Mouse (Mus musculus) CH12.LX (cell line): ENCODE measurements around the gene B4galt1. TPM values are rescaled to one million over a fixed set of nuclear protein-coding genes. Genes with fewer than 3 reads are reported as not detected.

Experiments used
- DNase-seq: peaks from one replicate; pipeline ENCODE4 v3.0.0-alpha.2; 2013; ENCODE audit errors: extremely low read depth
- H3K27ac ChIP-seq: 2 replicates; pipeline ENCODE4 v1.5.1; 2012; ENCODE audit warnings: low read depth, mild to moderate bottlenecking, control low read depth, moderate library complexity; ENCODE audit not compliant: insufficient read depth
- H3K27me3 ChIP-seq: replicated peaks from 2 replicates; pipeline ENCODE3; 2012; ENCODE audit warnings: inconsistent platforms
- H3K36me3 ChIP-seq, 2 experiments: replicated peaks in 1 of 2; 2 replicates each; pipeline versions ENCODE3 to v1.6.1; 2012; ENCODE audit warnings: inconsistent platforms in 1 of 2, low read length in 1 of 2, mild to moderate bottlenecking in 1 of 2, mixed read lengths in 1 of 2, moderate library complexity in 1 of 2; ENCODE audit not compliant: control insufficient read depth in 1 of 2, insufficient read depth in 1 of 2
- H3K4me1 ChIP-seq, 2 experiments: 2 replicates each; pipeline ENCODE4 v1.6.1; 2012; ENCODE audit warnings: inconsistent platforms in 1 of 2, moderate library complexity in 1 of 2; ENCODE audit not compliant: insufficient read depth in 2 of 2, control insufficient read depth in 1 of 2
- H3K4me2 ChIP-seq: 2 replicates; pipeline ENCODE4 v1.6.1; 2012; ENCODE audit warnings: low read depth, mild to moderate bottlenecking, control low read depth; ENCODE audit not compliant: poor library complexity, insufficient read depth, severe bottlenecking
- H3K4me3 ChIP-seq, 3 experiments: fragments of 150-350 bp in 1 of 3; sonication (generic) in 1 of 3; replicated peaks in 1 of 3; 2 replicates each; pipeline versions ENCODE3 to v1.5.1; 2011 to 2012; ENCODE audit warnings: low read depth in 2 of 3, low read length in 2 of 3, mild to moderate bottlenecking in 2 of 3, moderate library complexity in 2 of 3, control low read depth in 1 of 3, improper control_type of control experiment in 1 of 3, inconsistent platforms in 1 of 3, mixed read lengths in 1 of 3; ENCODE audit not compliant: poor library complexity in 1 of 3
- H3K79me2 ChIP-seq: replicated peaks from 2 replicates; pipeline ENCODE4 v1.6.1; 2012; ENCODE audit warnings: mild to moderate bottlenecking, moderate library complexity; ENCODE audit not compliant: control insufficient read depth, poor library complexity, insufficient read depth, severe bottlenecking; ENCODE audit errors: extremely low read depth
- H3K9ac ChIP-seq: 2 replicates; pipeline ENCODE4 v1.6.1; 2012; ENCODE audit warnings: low read depth, mild to moderate bottlenecking, control low read depth, moderate library complexity; ENCODE audit not compliant: insufficient read depth
- H3K9me3 ChIP-seq: replicated peaks from 2 replicates; pipeline ENCODE3; 2012; ENCODE audit warnings: low read length, inconsistent platforms, mixed read lengths
- BHLHE40 ChIP-seq: IDR thresholded peaks from 2 replicates; pipeline ENCODE4 v1.6.1; 2011; ENCODE audit warnings: mild to moderate bottlenecking, low read depth, low read length, improper control_type of control experiment
- CHD1 ChIP-seq: IDR thresholded peaks from 2 replicates; pipeline ENCODE4 v1.6.1; 2012; ENCODE audit warnings: low read depth, low read length, improper control_type of control experiment, inconsistent platforms
- CHD2 ChIP-seq: IDR thresholded peaks from 2 replicates; pipeline ENCODE4 v1.6.1; 2011; ENCODE audit warnings: low read length, improper control_type of control experiment
- CTCF ChIP-seq, 2 experiments: IDR thresholded peaks in 1 of 2; conservative IDR thresholded peaks in 1 of 2; 2 replicates each; pipeline ENCODE4 v1.5.1; 2011 to 2012; ENCODE audit warnings: low read depth in 2 of 2, low read length in 2 of 2, improper control_type of control experiment in 1 of 2, inconsistent platforms in 1 of 2, mild to moderate bottlenecking in 1 of 2, moderate library complexity in 1 of 2
- E2F4 ChIP-seq: IDR thresholded peaks from 2 replicates; pipeline ENCODE4 v1.6.1; 2011; ENCODE audit warnings: low read depth, low read length, improper control_type of control experiment; ENCODE audit not compliant: insufficient replicate concordance
- EP300 ChIP-seq: IDR thresholded peaks from 2 replicates; pipeline ENCODE4 v1.6.1; 2011; ENCODE audit warnings: low read length, improper control_type of control experiment
- GABPA ChIP-seq: IDR thresholded peaks from 2 replicates; pipeline ENCODE4 v1.6.1; 2012; ENCODE audit warnings: low read depth, low read length, improper control_type of control experiment, inconsistent platforms; ENCODE audit not compliant: insufficient replicate concordance
- JUN ChIP-seq: IDR thresholded peaks from 2 replicates; pipeline ENCODE4 v1.6.1; 2011; ENCODE audit warnings: low read depth, mild to moderate bottlenecking, low read length, improper control_type of control experiment, moderate library complexity; ENCODE audit not compliant: insufficient read depth
- MAFK ChIP-seq: IDR thresholded peaks from 2 replicates; pipeline ENCODE4 v1.6.1; 2011; ENCODE audit warnings: low read length, improper control_type of control experiment; ENCODE audit not compliant: insufficient replicate concordance
- MAX ChIP-seq: IDR thresholded peaks from 2 replicates; pipeline ENCODE4 v1.6.1; 2011; ENCODE audit warnings: low read length, improper control_type of control experiment
- MAZ ChIP-seq: IDR thresholded peaks from 2 replicates; pipeline ENCODE4 v1.6.1; 2012; ENCODE audit warnings: low read depth, mild to moderate bottlenecking, inconsistent platforms, low read length, improper control_type of control experiment, moderate library complexity
- MEF2A ChIP-seq: IDR thresholded peaks from 2 replicates; pipeline ENCODE4 v1.6.1; 2014; ENCODE audit warnings: low read depth, mild to moderate bottlenecking, inconsistent platforms, low read length, improper control_type of control experiment, borderline replicate concordance
- MYC ChIP-seq: IDR thresholded peaks from 2 replicates; pipeline ENCODE4 v1.6.1; 2011; ENCODE audit warnings: low read depth, mild to moderate bottlenecking, improper control_type of control experiment, low read length
- NELFE ChIP-seq: IDR thresholded peaks from 2 replicates; pipeline ENCODE4 v1.6.1; 2011; ENCODE audit warnings: low read depth, low read length, improper control_type of control experiment
- PAX5 ChIP-seq: IDR thresholded peaks from 2 replicates; pipeline ENCODE4 v1.6.1; 2012; ENCODE audit warnings: low read length, inconsistent platforms, mixed read lengths
- POLR2A ChIP-seq: IDR thresholded peaks from 2 replicates; pipeline ENCODE4 v1.6.1; 2011; ENCODE audit warnings: low read depth, mild to moderate bottlenecking, improper control_type of control experiment, low read length
- RCOR1 ChIP-seq: conservative IDR thresholded peaks from 2 replicates; pipeline ENCODE4 v1.6.1; 2012; ENCODE audit warnings: low read depth, mild to moderate bottlenecking, inconsistent platforms, low read length, improper control_type of control experiment
- ZC3H11A ChIP-seq: IDR thresholded peaks from 2 replicates; pipeline ENCODE4 v1.6.1; 2012; ENCODE audit warnings: low read depth, mild to moderate bottlenecking, inconsistent platforms, low read length, improper control_type of control experiment
- ZKSCAN1 ChIP-seq: IDR thresholded peaks from 2 replicates; pipeline ENCODE4 v1.6.1; 2012; ENCODE audit warnings: low read depth, inconsistent platforms, low read length, improper control_type of control experiment, borderline replicate concordance
- dilution Hi-C: fragments of 300-500 bp; cut with MboI; formaldehyde crosslinking; loops from 2 replicates; pipeline ENCODE4 v1.14.3; 2020; ENCODE audit warnings: low sequenced_read_pairs; ENCODE audit not compliant: extremely low pct_unique_long_range_greater_than_20kb, extremely low pct_ligation_motif_present
- in situ Hi-C: fragments of 300-500 bp; cut with MboI; formaldehyde crosslinking; loops from 3 replicates; pipeline ENCODE4 v1.14.3; 2019; ENCODE audit warnings: low sequenced_read_pairs, low pct_ligation_motif_present, low pct_unique_long_range_greater_than_20kb, mixed read lengths
- polyA plus RNA-seq: library from polyadenylated mRNA; unstranded; fragments of >175 nt; gene quantifications from 2 replicates; pipeline ENCODE4 v1.2.1, GENCODE M21; 2012; ENCODE audit warnings: low read depth; ENCODE audit not compliant: insufficient read length
- total RNA-seq, 2 experiments: library from RNA; depleted of rRNA; stranded (reverse); fragments of 300-350 nt in 1 of 2; fragments of >200 nt in 1 of 2; gene quantifications; 2 replicates each; pipeline ENCODE4 v1.2.3; 2012 to 2014

The B4galt1 gene
- total and polyA plus RNA-seq, 3 experiments: 46.6 to 80.2 (median 66.6) TPM

DNA sequence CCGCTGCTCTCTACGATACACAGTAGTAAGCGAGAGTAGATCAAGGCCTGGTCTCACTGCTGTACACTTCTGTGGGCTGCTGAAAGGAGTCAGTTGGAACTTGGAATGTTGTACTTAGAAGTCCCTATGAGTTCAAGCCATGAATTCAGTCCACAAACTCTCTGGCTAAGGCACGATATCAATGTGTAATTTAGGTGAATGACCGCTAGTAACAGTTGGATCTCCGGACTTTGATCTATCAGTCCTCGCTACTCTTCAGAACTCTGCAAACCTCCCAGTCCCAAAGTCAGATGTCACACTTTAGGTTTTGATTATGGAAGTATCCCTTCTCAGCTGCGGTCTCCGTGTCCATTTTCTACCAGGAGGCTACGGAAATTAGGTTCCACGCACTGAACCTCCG is 10.6 kb upstream of the B4galt1 start:
- H3K9ac ChIP-seq: no peak overlapping the region
- H3K79me2 ChIP-seq: no peaks in the 10 kb centered on the region
- no peak overlapping the region for H3K4me3 ChIP-seq
- H3K27ac ChIP-seq: no peak overlapping the region
- H3K4me2 ChIP-seq: no peak overlapping the region
- DNase-seq: no peak
- dilution Hi-C loops (no loop called here), in situ Hi-C loops (no loop called here)
- H3K27me3 ChIP-seq: no peaks in the 10 kb centered on the region
- TF ChIP-seq ZKSCAN1: no peak
- no peak for TF ChIP-seq PAX5
- TF ChIP-seq NELFE: no peak
- no peak for TF ChIP-seq E2F4
- no peak for TF ChIP-seq CTCF (conservative IDR thresholded peaks at IDR 0.05 in 1 of 2, IDR thresholded peaks at IDR 0.05 in 1 of 2; ENCODE audit: low read depth in 2 of 2, low read length in 2 of 2)
- no peak for TF ChIP-seq MAFK
- no peak for TF ChIP-seq EP300
- TF ChIP-seq MAX: no peak
- no peak for TF ChIP-seq ZC3H11A
- no peak for TF ChIP-seq JUN
- no peak for TF ChIP-seq CHD2
- TF ChIP-seq MYC: no peak
- no peak for TF ChIP-seq GABPA
- TF ChIP-seq, all 38 proteins: peak for 0
- Histone ChIP-seq H3K4me1 (peaks cover under 1 to 9% of the 10 kb centered on the region in 2 experiments; a peak in 2 of 4 replicates), H3K36me3 (no peaks in the 10 kb centered on the region), H3K9me3 (no peaks in the 10 kb centered on the region)

- in situ Hi-C loops (no loop called here), dilution Hi-C loops (no loop called here)
- H3K4me3 ChIP-seq: no peak overlapping the region
- peaks cover 2 to 4% of the 10 kb centered on the region in 2 experiments; a peak in 2 of 4 replicates for H3K4me1 ChIP-seq
- TF ChIP-seq POLR2A (no peak), CTCF (conservative IDR thresholded peaks at IDR 0.05 in 1 of 2, IDR thresholded peaks at IDR 0.05 in 1 of 2; ENCODE audit: low read depth in 2 of 2, low read length in 2 of 2) (no peak), NELFE (no peak)
- no peak overlapping the region for H3K4me2 ChIP-seq
- H3K27ac ChIP-seq: no peak overlapping the region
- no peaks in the 10 kb centered on the region for H3K36me3 ChIP-seq
- H3K27me3 ChIP-seq: no peaks in the 10 kb centered on the region
- no peak overlapping the region for H3K9ac ChIP-seq
- H3K9me3 ChIP-seq: no peaks in the 10 kb centered on the region
- no peaks in the 10 kb centered on the region for H3K79me2 ChIP-seq
- no peak for DNase-seq
These were observed 9.5 kb upstream of the B4galt1 start for GRCm38 (mm10) chr4:40863340-40863739.

DNA sequence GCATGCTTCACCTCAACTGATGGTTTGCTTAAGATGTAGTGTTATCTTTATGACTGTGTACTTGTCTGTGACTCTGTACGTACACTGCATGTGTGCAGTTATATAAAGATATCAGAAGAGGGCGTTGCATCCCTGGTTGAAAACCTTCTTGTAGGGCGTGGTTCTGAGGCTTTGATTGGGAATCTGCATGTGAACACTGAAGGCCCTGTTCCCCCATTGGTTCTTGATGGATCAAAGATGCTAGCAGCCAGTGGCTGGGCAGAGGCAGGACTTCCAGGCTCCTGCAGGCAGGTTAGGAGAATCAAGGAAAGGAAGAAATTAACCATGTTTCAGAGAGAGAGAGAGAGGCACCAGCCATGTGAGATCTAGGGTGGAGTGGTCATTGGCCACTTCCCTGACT is 7.3 kb upstream of the B4galt1 start:
- Histone ChIP-seq H3K27ac (no peak overlapping the region), H3K27me3 (no peaks in the 10 kb centered on the region), H3K36me3 (no peaks in the 10 kb centered on the region), H3K79me2 (no peaks in the 10 kb centered on the region), H3K9ac (no peak overlapping the region), H3K4me1 (peaks cover 4 to 25% of the 10 kb centered on the region in 2 experiments; a peak in 3 of 4 replicates), H3K9me3 (no peaks in the 10 kb centered on the region), H3K4me2 (no peak overlapping the region), H3K4me3 (no peak overlapping the region)
- no peak for TF ChIP-seq MEF2A
- no peak for TF ChIP-seq MAX
- TF ChIP-seq BHLHE40: no peak
- no peak for TF ChIP-seq MAZ
- TF ChIP-seq CHD1: no peak
- no peak for TF ChIP-seq RCOR1
- TF ChIP-seq MAFK: no peak
- no peak for TF ChIP-seq POLR2A
- TF ChIP-seq CTCF (conservative IDR thresholded peaks at IDR 0.05 in 1 of 2, IDR thresholded peaks at IDR 0.05 in 1 of 2; ENCODE audit: low read depth in 2 of 2, low read length in 2 of 2): 0 out of 4 replicates have a peak, but pooled peaks of 1 of the 2 experiments have one; percentile 3
- dilution Hi-C loops (no loop called here), in situ Hi-C loops (no loop called here)
- DNase-seq: no peak
